Mouse (Mus musculus) CH12.LX (cell line): ENCODE measurements around the gene Suz12.
"Not testable (repeated sequence)": the region's sequence is repeated elsewhere in the genome, so short reads cannot be mapped to it uniquely, and the experiment has no call there.

ENCODE experiments used
- CHD2 ChIP-seq: IDR thresholded peaks from 2 replicates; pipeline ENCODE4 v1.6.1; 2011; ENCODE audit warnings: low read length, improper control_type of control experiment
- CTCF ChIP-seq, 2 experiments: IDR thresholded peaks in 1 of 2; conservative IDR thresholded peaks in 1 of 2; 2 replicates each; pipeline ENCODE4 v1.5.1; 2011 to 2012; ENCODE audit warnings: low read depth in 2 of 2, low read length in 2 of 2, improper control_type of control experiment in 1 of 2, inconsistent platforms in 1 of 2, mild to moderate bottlenecking in 1 of 2, moderate library complexity in 1 of 2
- EP300 ChIP-seq: IDR thresholded peaks from 2 replicates; pipeline ENCODE4 v1.6.1; 2011; ENCODE audit warnings: low read length, improper control_type of control experiment
- HCFC1 ChIP-seq: IDR thresholded peaks from 2 replicates; pipeline ENCODE4 v1.6.1; 2012; ENCODE audit warnings: low read depth, mild to moderate bottlenecking, inconsistent platforms, low read length, improper control_type of control experiment
- JUND ChIP-seq: conservative IDR thresholded peaks from 2 replicates; pipeline ENCODE4 v1.6.1; 2011; ENCODE audit warnings: low read depth, low read length, improper control_type of control experiment
- KAT2A ChIP-seq: IDR thresholded peaks from 2 replicates; pipeline ENCODE4 v1.6.1; 2012; ENCODE audit warnings: low read length, improper control_type of control experiment, inconsistent platforms; ENCODE audit not compliant: insufficient replicate concordance
- MEF2A ChIP-seq: IDR thresholded peaks from 2 replicates; pipeline ENCODE4 v1.6.1; 2014; ENCODE audit warnings: low read depth, mild to moderate bottlenecking, inconsistent platforms, low read length, improper control_type of control experiment, borderline replicate concordance
- POLR2A ChIP-seq: IDR thresholded peaks from 2 replicates; pipeline ENCODE4 v1.6.1; 2011; ENCODE audit warnings: low read depth, mild to moderate bottlenecking, improper control_type of control experiment, low read length
- TCF12 ChIP-seq: IDR thresholded peaks from 2 replicates; pipeline ENCODE4 v1.6.1; 2014; ENCODE audit warnings: low read depth, mild to moderate bottlenecking, inconsistent platforms, low read length, improper control_type of control experiment
- UBTF ChIP-seq: IDR thresholded peaks from 2 replicates; pipeline ENCODE4 v1.6.1; 2012; ENCODE audit warnings: low read depth, mild to moderate bottlenecking, inconsistent platforms, low read length, improper control_type of control experiment, moderate library complexity
- USF2 ChIP-seq: conservative IDR thresholded peaks from 2 replicates; pipeline ENCODE4 v1.6.1; 2011; ENCODE audit warnings: low read depth, low read length, improper control_type of control experiment
- ZC3H11A ChIP-seq: IDR thresholded peaks from 2 replicates; pipeline ENCODE4 v1.6.1; 2012; ENCODE audit warnings: low read depth, mild to moderate bottlenecking, inconsistent platforms, low read length, improper control_type of control experiment

DNA sequence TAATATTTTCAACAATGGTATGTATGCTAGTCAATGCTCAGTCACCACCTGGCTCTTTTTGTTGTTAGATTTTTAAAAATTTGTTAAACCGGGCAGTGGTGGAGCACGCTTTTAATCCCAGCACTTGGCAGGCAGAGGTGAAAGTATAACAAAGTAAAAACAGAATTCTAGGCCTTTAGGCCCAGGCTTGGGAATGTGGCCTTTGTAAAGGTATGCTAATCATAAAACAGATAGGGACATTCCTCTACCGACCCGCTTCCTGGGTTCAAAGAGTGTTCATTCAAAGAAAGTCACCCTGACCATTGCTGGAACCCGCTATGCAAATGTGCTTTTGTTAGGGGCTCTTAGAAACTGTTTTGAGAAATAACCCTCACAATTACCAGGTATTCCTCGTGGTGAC is 16.3 kb upstream of the Suz12 start:
- not testable (repeated sequence) for TF ChIP-seq MEF2A; CHD2; ZC3H11A; HCFC1; JUND; POLR2A; UBTF; USF2; CTCF (conservative IDR thresholded peaks at IDR 0.05 in 1 of 2, IDR thresholded peaks at IDR 0.05 in 1 of 2; ENCODE audit: low read depth in 2 of 2, low read length in 2 of 2); KAT2A; EP300; TCF12
